ENCODE assay signal across 9 mouse cellular contexts in genomic region chr4:47598216-47598615, GRCm38 (mm10).
DNase-seq lines count a peak whose midpoint lies in the region; ATAC-seq and TF ChIP-seq lines count a peak whose summit lies in the region.
"Had no signal": no experiment of that assay in that cellular context is flagged by ENCODE, and none has a peak within 500 bp of the region (broad histone marks: within the 10 kb centered on the region; RNA-seq: fewer than 3 reads in every experiment).

No protein-coding gene starts in this region.

- H3K27ac ChIP-seq in hindbrain, postnatal 0 days, result no peak overlapping the region
- H3K27ac ChIP-seq in hindbrain, embryonic 13.5 days, result no peak overlapping the region
- no peak overlapping the region for H3K27ac ChIP-seq in cerebellum, adult 2 months (ENCODE audit: insufficient read depth, low read length)
- no peak overlapping the region for H3K27ac ChIP-seq in midbrain, embryonic 16.5 days (ENCODE audit: low read length)
- H3K27ac ChIP-seq: heart, embryonic 15.5 days had no signal

- H3K4me3 ChIP-seq in hindbrain, postnatal 0 days (ENCODE audit: low read length), result no peak overlapping the region
- no peak overlapping the region for H3K4me3 ChIP-seq in hindbrain, embryonic 13.5 days
- H3K4me3 ChIP-seq in cerebellum, adult 2 months (replicated peaks; ENCODE audit: insufficient read depth, low read depth, low read length), result no peak overlapping the region
- H3K4me3 ChIP-seq in midbrain, embryonic 16.5 days (ENCODE audit: low read depth, low read length), result no peak overlapping the region
- H3K4me3 ChIP-seq: heart, embryonic 15.5 days had no signal

- H3K27me3 ChIP-seq in hindbrain, postnatal 0 days (ENCODE audit: insufficient read depth, low read length), result no peaks in the 10 kb centered on the region
- H3K27me3 ChIP-seq in hindbrain, embryonic 13.5 days, result no peaks in the 10 kb centered on the region
- no peaks in the 10 kb centered on the region for H3K27me3 ChIP-seq in cerebellum, adult 2 months (ENCODE audit: control insufficient read depth, insufficient read depth, low read length)
- H3K27me3 ChIP-seq in midbrain, embryonic 16.5 days (ENCODE audit: control insufficient read depth, insufficient read depth, low read depth, low read length), result no peaks in the 10 kb centered on the region
- H3K27me3 ChIP-seq: heart, embryonic 15.5 days had no signal

- DNase-seq in hindbrain, postnatal 0 days (ENCODE audit: low spot score), result peak; percentile 28
- DNase-seq in right cerebral cortex, adult 2 months (ENCODE audit: low spot score in 2 of 2), result peak; percentile 47 to 58
- no peak for DNase-seq in right cerebral cortex, postnatal 25 days
- peak; percentile 53 to 57 for DNase-seq in cerebellum, adult 2 months
- peak; percentile 9 for DNase-seq in retina, postnatal 7 days (ENCODE audit: low read depth, low spot score)
- DNase-seq in heart, adult 8-10 months (ENCODE audit: low spot score), result no peak

- TF ChIP-seq CTCF in hindbrain, postnatal 0 days (IDR thresholded peaks at IDR 0.05; ENCODE audit: low read depth), result peak; percentile 67
- peak; percentile 41; the same call in 1 of the 2 replicates for TF ChIP-seq CTCF in cerebellum, adult 2 months (IDR thresholded peaks at IDR 0.05; ENCODE audit: borderline replicate concordance, insufficient read depth, low read depth, low read length)

- no peaks in the 10 kb centered on the region for H3K36me3 ChIP-seq in hindbrain, postnatal 0 days (ENCODE audit: insufficient read depth, low read length)
- no peaks in the 10 kb centered on the region for H3K36me3 ChIP-seq in hindbrain, embryonic 13.5 days
- no peaks in the 10 kb centered on the region for H3K36me3 ChIP-seq in midbrain, embryonic 16.5 days (ENCODE audit: control insufficient read depth, insufficient read depth, low read length)
- H3K36me3 ChIP-seq: heart, embryonic 15.5 days had no signal

- TF ChIP-seq POLR2A in cerebellum, adult 2 months (IDR thresholded peaks at IDR 0.05; ENCODE audit: borderline replicate concordance, insufficient read depth, low read length), result no peak

- no peak overlapping the region for H3K9ac ChIP-seq in hindbrain, postnatal 0 days (replicated peaks; ENCODE audit: low read length)
- no peak overlapping the region for H3K9ac ChIP-seq in hindbrain, embryonic 13.5 days
- H3K9ac ChIP-seq in midbrain, embryonic 16.5 days (ENCODE audit: low read depth, low read length), result no peak overlapping the region
- H3K9ac ChIP-seq: heart, embryonic 15.5 days had no signal

- no peak overlapping the region for H3K4me2 ChIP-seq in hindbrain, postnatal 0 days (ENCODE audit: low read depth, low read length)
- no peak overlapping the region for H3K4me2 ChIP-seq in hindbrain, embryonic 13.5 days
- no peak overlapping the region for H3K4me2 ChIP-seq in midbrain, embryonic 16.5 days (ENCODE audit: low read length)
- H3K4me2 ChIP-seq: heart, embryonic 15.5 days had no signal

- ATAC-seq in hindbrain, postnatal 0 days, result no peak
- no peak for ATAC-seq in hindbrain, embryonic 13.5 days (ENCODE audit: low FRiP score)
- ATAC-seq in midbrain, embryonic 16.5 days, result no peak

- WGBS in hindbrain, postnatal 0 days, result 44% methylated on average over 2 of the region's 2 CpGs
- 56% methylated on average over 2 of the region's 2 CpGs for WGBS in hindbrain, embryonic 13.5 days
- WGBS in cerebellum, adult 2 months, result 57% methylated on average over 2 of the region's 2 CpGs
- WGBS in midbrain, embryonic 16.5 days, result 53% methylated on average over 2 of the region's 2 CpGs

- no peaks in the 10 kb centered on the region for H3K9me3 ChIP-seq in hindbrain, postnatal 0 days (ENCODE audit: low read length)
- H3K9me3 ChIP-seq in hindbrain, embryonic 13.5 days, result no peaks in the 10 kb centered on the region
- H3K9me3 ChIP-seq in midbrain, embryonic 16.5 days (replicated peaks; ENCODE audit: control insufficient read depth, low read length, poor library complexity, severe bottlenecking), result no peaks in the 10 kb centered on the region
- H3K9me3 ChIP-seq: heart, embryonic 15.5 days had no signal

- H3K4me1 ChIP-seq in hindbrain, postnatal 0 days (ENCODE audit: insufficient read depth, low read length), result no peaks in the 10 kb centered on the region
- no peaks in the 10 kb centered on the region for H3K4me1 ChIP-seq in hindbrain, embryonic 13.5 days (replicated peaks)
- H3K4me1 ChIP-seq in cerebellum, adult 2 months (ENCODE audit: control insufficient read depth, insufficient read depth, low read length), result peaks cover 33% of the 10 kb centered on the region
- H3K4me1 ChIP-seq in midbrain, embryonic 16.5 days (ENCODE audit: control insufficient read depth, insufficient read depth, low read length), result no peaks in the 10 kb centered on the region

Comparison
In these comparisons a context has a peak if more than half of its experiments do, and no peak if none do; other contexts are left out.
1. DNase-seq: peak in hindbrain, postnatal 0 days (single experiment), right cerebral cortex, adult 2 months (2 of 2), cerebellum, adult 2 months (2 of 2) and retina, postnatal 7 days (single experiment); none in right cerebral cortex, postnatal 25 days (single experiment) and heart, adult 8-10 months (single experiment).